Mouse (Mus musculus) liver, embryonic 13.5 days (tissue): ENCODE measurements around the gene Vmn1r100. TPM values are rescaled to one million over a fixed set of nuclear protein-coding genes. Genes with fewer than 3 reads are reported as not detected.
"Not testable (repeated sequence)": the region's sequence is repeated elsewhere in the genome, so short reads cannot be mapped to it uniquely, and the experiment has no call there.

Source experiments
- ATAC-seq: fragments of 200-750 bp; cut with Nextera tagmentation; 2 replicates; pipeline ENCODE4 v1.8.0; 2017; ENCODE audit warnings: low read depth, mild to moderate bottlenecking, moderate number of reproducible peaks, moderate library complexity
- DNase-seq: peaks from one replicate; pipeline ENCODE4 v3.0.0; 2022
- H3K27ac ChIP-seq: fragments of 300-500 bp; sonication (generic); 2 replicates; pipeline ENCODE4 v1.5.1; 2015; ENCODE audit warnings: moderate library complexity, mild to moderate bottlenecking, inconsistent platforms
- H3K27me3 ChIP-seq: fragments of 300-500 bp; sonication (generic); 2 replicates; pipeline ENCODE4 v1.6.1; 2015; ENCODE audit warnings: mild to moderate bottlenecking, inconsistent platforms
- H3K36me3 ChIP-seq: fragments of 300-500 bp; sonication (generic); 2 replicates; pipeline ENCODE4 v1.6.1; 2015; ENCODE audit warnings: mild to moderate bottlenecking, inconsistent platforms
- H3K4me1 ChIP-seq: fragments of 300-500 bp; sonication (generic); replicated peaks from 2 replicates; pipeline ENCODE4 v1.6.1; 2015; ENCODE audit warnings: inconsistent platforms
- H3K4me2 ChIP-seq: fragments of 300-500 bp; sonication (generic); 2 replicates; pipeline ENCODE4 v1.6.1; 2015; ENCODE audit warnings: inconsistent platforms, mild to moderate bottlenecking, moderate library complexity
- H3K4me3 ChIP-seq: fragments of 300-500 bp; sonication (generic); replicated peaks from 2 replicates; pipeline ENCODE4 v1.5.1; 2015; ENCODE audit warnings: mild to moderate bottlenecking, inconsistent platforms
- H3K9ac ChIP-seq: fragments of 300-500 bp; sonication (generic); 2 replicates; pipeline ENCODE4 v1.6.1; 2015; ENCODE audit warnings: mild to moderate bottlenecking, inconsistent platforms
- H3K9me3 ChIP-seq: fragments of 300-500 bp; sonication (generic); replicated peaks from 2 replicates; pipeline ENCODE4 v1.6.1; 2016; ENCODE audit warnings: inconsistent platforms
- WGBS: fragments of 180-500 bp; shearing (Covaris S2); methylation state at CpG from one replicate; pipeline ENCODE4 v1.1.7; 2015; ENCODE audit not compliant: insufficient replicate concordance; 5-methylcytosine and 5-hydroxymethylcytosine counted together
- polyA plus RNA-seq: library from polyadenylated mRNA; unstranded; fragments of >200 nt; fragmentation: Nextera tagmentation; extraction: Ambion mirVana; gene quantifications from 2 replicates; pipeline ENCODE4 v1.2.1, GENCODE M21; 2015

The Vmn1r100 gene
- not detected in 2 replicates for polyA plus RNA-seq

- not testable (repeated sequence) for H3K4me2 ChIP-seq, H3K27me3 ChIP-seq, H3K9me3 ChIP-seq, ATAC-seq, DNase-seq, H3K27ac ChIP-seq, H3K36me3 ChIP-seq, H3K4me1 ChIP-seq, H3K9ac ChIP-seq, H3K4me3 ChIP-seq
- WGBS, result no CpG with 5 or more reads among the region's 3 CpGs
These were observed at the start of gene Vmn1r100 for GRCm38 (mm10) chr7:20417642-20418041. TSS of gene Vmn1r100 (plus strand) at chr7:20417942.

DNA sequence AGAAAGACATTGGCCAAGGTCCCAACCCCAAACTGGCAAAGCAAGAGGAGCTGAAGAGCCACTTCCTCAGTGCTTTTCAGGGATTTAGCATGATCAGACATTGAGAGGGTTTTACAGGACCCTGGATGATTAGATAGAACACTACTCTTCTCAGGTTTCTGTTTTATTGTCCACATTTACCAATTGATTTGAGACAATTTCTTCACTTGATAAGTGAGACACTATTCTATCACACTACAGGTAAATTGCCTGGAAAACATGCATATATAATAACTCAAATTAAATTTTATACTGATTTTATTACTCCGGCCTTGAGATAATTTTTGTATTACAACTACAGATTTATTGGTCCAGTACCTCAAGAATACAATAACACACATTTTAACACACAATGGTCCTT lies 42.4 kb upstream of the Vmn1r100 start, which contains the start of gene Gm5728:
Gm5728 (minus strand) TSS at position 101 of the 400 bp plus-strand sequence.
- H3K9ac ChIP-seq, DNase-seq: not testable (repeated sequence)
- WGBS, result no CpG with 5 or more reads among the region's 1 CpGs

GRCm38 (mm10) chr7:20442493-20442892 lies 24.8 kb downstream of the Vmn1r100 start, which contains the start of gene Vmn1r101:
TSS of gene Vmn1r101 (minus strand) at chr7:20442593.
- H3K4me2 ChIP-seq, H3K9me3 ChIP-seq, DNase-seq, ATAC-seq, H3K36me3 ChIP-seq, H3K4me3 ChIP-seq, H3K27ac ChIP-seq, H3K4me1 ChIP-seq, H3K9ac ChIP-seq, H3K27me3 ChIP-seq: not testable (repeated sequence)
- no CpG with 5 or more reads among the region's 2 CpGs for WGBS

More for the DNA sequence above, 42.4 kb upstream of the Vmn1r100 start, which contains the start of gene Gm5728:
- not testable (repeated sequence) for ATAC-seq, H3K27ac ChIP-seq, H3K27me3 ChIP-seq, H3K9me3 ChIP-seq, H3K4me2 ChIP-seq, H3K4me1 ChIP-seq, H3K4me3 ChIP-seq, H3K36me3 ChIP-seq

Other genes starting within 250 kb of the Vmn1r100 start
- gene Vmn1r94, start 249.6 kb upstream of the Vmn1r100 start, polyA plus RNA-seq, result not detected in 2 replicates
- not detected in 2 replicates for gene Vmn1r95, start 224.2 kb upstream of the Vmn1r100 start, polyA plus RNA-seq
- gene Gm6164, start 212.3 kb upstream of the Vmn1r100 start, polyA plus RNA-seq, result not detected in 2 replicates
- not detected in 2 replicates for gene Gm4498, start 184.1 kb upstream of the Vmn1r100 start, polyA plus RNA-seq
- not detected in 2 replicates for gene Gm5890, start 155.1 kb upstream of the Vmn1r100 start, polyA plus RNA-seq
- not detected in 2 replicates for gene Gm4133, start 83.9 kb upstream of the Vmn1r100 start, polyA plus RNA-seq
- gene Gm5728, start 42.5 kb upstream of the Vmn1r100 start, polyA plus RNA-seq, result not detected in 2 replicates
- not detected in 2 replicates for gene Vmn1r101, start 24.7 kb downstream of the Vmn1r100 start, polyA plus RNA-seq
- gene Gm10670, start 57.0 kb downstream of the Vmn1r100 start, polyA plus RNA-seq, result not detected in 2 replicates
- not detected in 2 replicates for gene Vmn1r103, start 92.6 kb downstream of the Vmn1r100 start, polyA plus RNA-seq
- not detected in 2 replicates for gene Vmn1r104, start 115.9 kb downstream of the Vmn1r100 start, polyA plus RNA-seq
- gene Gm5726, start 127.8 kb downstream of the Vmn1r100 start, polyA plus RNA-seq, result not detected in 2 replicates
- gene Gm4141, start 158.3 kb downstream of the Vmn1r100 start, polyA plus RNA-seq, result not detected in 2 replicates
- gene Gm4513, start 181.1 kb downstream of the Vmn1r100 start, polyA plus RNA-seq, result not detected in 2 replicates